Mouse (Mus musculus) C2C12 (cell line): ENCODE data around the gene Exoc3l.

Experiments used
- CTCF ChIP-seq: IDR thresholded peaks from one replicate; pipeline ENCODE4 v1.5.1; 2011; ENCODE audit not compliant: control insufficient read depth, insufficient read depth, insufficient read length
- MYOG ChIP-seq: IDR thresholded peaks from one replicate; pipeline ENCODE4 v1.6.1; 2011; ENCODE audit not compliant: control insufficient read depth, insufficient read length; ENCODE audit errors: extremely low read depth
- USF1 ChIP-seq: IDR thresholded peaks from one replicate; pipeline ENCODE4 v1.6.1; 2011; ENCODE audit warnings: low read depth, mild to moderate bottlenecking, control low read depth, moderate library complexity

DNA sequence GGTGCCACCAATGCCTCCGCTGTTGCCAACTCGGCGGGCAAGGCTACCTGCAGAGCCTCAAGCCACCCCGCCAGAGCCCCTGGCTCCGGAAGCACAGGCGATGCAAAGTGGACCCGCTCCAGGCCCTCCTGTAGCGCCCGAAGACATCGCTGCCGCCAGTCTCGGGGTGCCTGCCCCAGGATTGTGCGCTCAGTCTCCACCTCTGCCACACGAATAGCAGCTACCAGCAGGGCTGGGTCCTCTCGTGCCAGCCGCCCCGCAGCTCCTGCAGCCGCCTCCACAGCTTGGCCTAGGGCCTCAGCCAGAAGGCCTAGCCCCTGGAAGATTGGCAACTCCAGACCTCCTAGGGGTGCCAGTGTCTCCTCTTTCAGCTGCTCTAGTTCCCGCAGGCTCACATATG, 2.5 kb downstream of the Exoc3l start:
- TF ChIP-seq MYOG (no peak), CTCF (no peak), USF1 (no peak)
